Mouse (Mus musculus) lung, postnatal 36 days (tissue): Measurements from ENCODE around the gene Klrb1a.
"Not testable (repeated sequence)": the region's sequence is repeated elsewhere in the genome, so short reads cannot be mapped to it uniquely, and the experiment has no call there.

Source experiments
- DNase-seq: peaks from one replicate; pipeline ENCODE4 v3.0.0; 2022; ENCODE audit warnings: mixed read lengths

The Klrb1a gene

GRCm38 (mm10) chr6:128623433-128623832, at the start of gene Klrb1a:
TSS of gene Klrb1a (minus strand) at chr6:128623533.
- DNase-seq: not testable (repeated sequence)

- no peak for DNase-seq
These were observed 46.6 kb upstream of the Klrb1a start for GRCm38 (mm10) chr6:128669936-128670335.

DNA sequence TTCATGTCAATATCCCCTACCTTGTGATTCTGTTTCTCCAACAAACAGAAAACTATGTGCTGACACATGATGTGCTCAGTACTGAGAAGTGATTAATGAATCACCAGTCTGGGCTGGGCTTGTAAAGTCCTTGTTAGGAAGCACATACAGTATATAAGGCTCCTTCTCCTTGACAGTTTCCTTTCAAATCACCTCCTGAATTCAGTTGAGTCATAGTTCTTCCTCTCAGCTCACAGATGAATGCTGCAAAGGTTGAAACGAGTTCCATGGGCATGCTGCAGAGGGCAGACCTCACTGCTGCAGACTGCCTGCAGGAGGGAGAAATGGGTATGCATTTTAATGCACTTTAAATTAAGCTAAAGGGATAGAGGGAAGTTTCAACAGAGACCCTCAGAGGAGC, 38.9 kb upstream of the Klrb1a start, which contains the start of gene Clec2h:
TSS of gene Clec2h (plus strand) at position 180 of the 400 bp plus-strand sequence.
- DNase-seq: no peak

DNA sequence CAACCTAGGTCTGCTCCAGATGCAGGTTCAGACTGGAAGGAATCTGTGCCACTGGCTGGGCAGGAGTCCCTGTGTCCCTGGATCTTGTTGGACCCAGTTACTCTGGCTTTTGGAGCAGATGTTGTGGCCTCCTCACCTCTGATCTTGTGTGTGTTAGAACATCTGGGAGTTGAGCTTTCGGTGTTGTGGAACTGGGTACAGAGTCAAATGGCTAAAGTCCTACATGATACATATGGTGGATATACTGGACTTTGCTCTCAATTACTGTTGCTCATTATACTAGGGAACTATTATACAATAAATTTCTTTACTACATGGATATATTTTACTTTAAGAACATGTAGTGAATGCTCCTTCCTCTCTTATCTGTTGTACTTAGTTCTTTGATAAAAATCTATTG, 37.9 kb upstream of the Klrb1a start:
- DNase-seq: no peak

GRCm38 (mm10) chr6:128652938-128653337, 29.6 kb upstream of the Klrb1a start:
- DNase-seq: no peak

- not testable (repeated sequence) for DNase-seq
These were observed 27.5 kb upstream of the Klrb1a start for GRCm38 (mm10) chr6:128650827-128651226.

DNA sequence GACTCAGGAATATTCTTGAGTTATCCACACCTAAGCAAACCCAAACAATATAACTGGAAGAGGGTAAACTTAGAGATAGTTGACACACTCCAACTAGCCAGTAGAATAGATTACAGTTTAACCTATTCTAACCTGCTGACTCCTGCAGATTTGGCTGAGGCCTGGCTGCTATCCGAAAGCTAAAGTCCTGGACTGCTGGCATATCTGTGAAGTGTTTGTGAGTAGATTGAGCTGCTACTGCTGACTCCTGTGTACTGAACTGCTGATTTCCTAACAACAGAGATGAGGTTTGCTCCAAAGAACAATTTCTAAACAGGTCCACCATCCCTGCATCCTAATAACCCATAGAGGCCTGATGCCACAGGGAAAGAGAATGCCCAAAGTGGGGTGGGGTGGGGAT, 26.9 kb upstream of the Klrb1a start:
- DNase-seq: peak; percentile 18

DNA sequence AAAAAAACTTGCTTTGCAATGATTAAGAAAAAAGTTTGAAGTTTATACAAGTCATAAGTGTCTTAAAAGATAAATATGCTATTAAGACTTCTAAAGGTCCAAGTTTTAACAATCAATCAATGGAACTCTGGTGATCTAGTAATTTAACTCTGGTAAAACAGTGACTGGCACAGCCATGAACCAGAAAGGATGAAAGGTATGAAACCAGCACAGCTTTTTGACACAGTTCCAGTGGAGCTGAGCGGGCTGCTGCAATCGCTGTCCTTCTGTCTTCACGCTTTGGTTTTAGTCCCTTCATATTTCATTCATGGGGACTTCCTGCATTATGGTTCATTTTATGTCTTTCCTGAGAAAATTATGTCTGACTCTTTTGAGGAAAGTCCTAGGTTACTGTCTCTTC, 26.3 kb upstream of the Klrb1a start:
- DNase-seq: no peak

DNA sequence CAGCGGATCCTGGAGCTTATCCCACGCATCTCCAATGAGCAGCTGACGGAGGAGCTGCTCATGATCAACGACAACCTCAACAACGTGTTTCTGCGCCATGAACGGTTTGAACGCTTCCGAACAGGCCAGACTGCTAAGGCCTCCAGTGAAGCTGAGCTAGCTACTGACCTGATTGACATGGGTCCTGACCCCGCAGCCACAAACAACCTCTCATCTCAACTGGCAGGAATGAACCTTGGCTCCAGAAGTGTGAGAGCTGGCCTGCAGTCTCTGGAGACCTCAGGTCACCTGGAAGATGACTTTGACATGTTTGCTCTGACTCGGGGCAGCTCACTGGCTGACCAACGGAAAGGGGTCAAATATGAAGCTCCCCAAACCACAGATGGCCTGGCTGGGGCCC, 22.4 kb upstream of the Klrb1a start:
- DNase-seq: not testable (repeated sequence)

GRCm38 (mm10) chr6:128644694-128645093, 21.4 kb upstream of the Klrb1a start:
- not testable (repeated sequence) for DNase-seq

GRCm38 (mm10) chr6:128643999-128644398, 20.7 kb upstream of the Klrb1a start:
- no peak for DNase-seq

DNA sequence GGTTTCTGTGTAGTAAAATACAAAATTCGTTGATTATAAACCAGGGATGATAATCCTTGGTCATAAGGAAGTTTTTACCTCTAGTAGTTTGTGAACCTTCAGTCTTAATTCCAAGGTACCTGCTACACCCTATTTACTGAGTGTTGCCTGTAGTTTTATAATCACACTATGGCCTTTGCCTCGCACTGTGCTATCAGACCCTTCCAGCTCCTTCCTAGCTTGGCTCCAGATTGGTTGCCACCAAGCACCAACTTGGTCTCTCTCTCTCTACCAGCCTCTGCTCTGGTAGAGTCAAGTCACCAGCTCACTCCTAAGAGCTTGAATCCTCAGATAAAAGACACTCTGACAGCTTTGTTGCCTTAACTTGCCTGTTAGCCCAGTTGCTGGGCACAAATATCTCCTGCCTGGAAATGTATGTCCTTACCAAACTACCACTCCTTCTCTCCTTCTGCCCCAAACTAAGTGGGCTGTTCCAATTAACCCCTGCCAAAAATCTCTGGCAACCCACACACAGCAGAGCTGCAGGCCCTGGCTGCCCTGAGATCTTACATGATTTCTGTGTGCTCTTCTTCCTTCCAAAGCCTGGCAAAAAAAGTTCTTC, 17.9 kb upstream of the Klrb1a start:
- DNase-seq: no peak

GRCm38 (mm10) chr6:128640673-128641072, 17.3 kb upstream of the Klrb1a start:
- no peak for DNase-seq

GRCm38 (mm10) chr6:128630912-128631905, 7.9 kb upstream of the Klrb1a start:
- not testable (repeated sequence) for DNase-seq

DNA sequence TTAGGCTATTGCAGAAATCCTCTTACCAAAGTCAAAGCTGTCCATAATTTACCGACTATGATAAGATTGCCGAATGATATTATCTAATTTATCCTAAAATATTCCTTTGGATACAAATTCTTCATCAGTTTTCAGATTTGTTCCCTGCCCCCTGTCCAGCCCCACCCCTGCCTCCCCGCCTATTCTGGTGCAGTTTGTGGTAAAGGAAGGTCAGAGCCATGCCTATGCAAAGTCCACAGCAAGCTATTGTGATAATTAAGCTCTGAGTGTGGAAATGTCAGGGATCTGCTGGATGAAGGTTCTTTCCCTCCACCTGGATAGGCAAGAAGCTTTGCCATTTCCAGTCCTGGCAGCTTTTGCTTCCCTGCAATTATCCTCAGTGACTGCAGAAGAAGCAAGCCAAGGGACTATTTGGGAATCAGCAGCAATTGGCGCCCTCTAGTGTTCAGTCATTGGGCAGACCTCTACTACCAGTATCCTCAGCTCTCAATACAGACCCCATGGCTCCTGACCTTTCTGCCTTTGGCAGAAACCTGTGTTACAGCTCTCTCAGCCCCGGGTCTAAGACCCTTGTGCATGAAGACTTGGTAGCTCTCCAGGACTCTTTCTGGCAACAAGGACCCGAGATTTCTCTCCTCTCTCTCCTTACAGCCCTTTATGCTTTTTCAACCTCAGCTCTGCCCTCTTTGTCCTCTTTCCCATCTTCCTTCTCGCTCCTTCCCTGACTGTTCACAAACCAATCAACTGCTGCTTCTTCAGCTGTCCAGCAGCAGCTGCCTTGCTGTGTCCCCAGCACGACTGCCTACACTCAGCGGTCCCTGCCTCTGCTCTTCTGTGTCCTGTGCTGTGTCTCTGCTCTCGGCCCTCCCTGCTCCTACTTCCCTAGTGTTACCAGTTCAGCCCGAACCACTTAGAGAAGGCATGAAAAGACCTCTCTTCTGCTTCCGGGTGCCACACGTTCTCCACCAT, 6.7 kb upstream of the Klrb1a start:
- DNase-seq: peak; percentile 75

- not testable (repeated sequence) for DNase-seq
These were observed 1.9 kb upstream of the Klrb1a start for GRCm38 (mm10) chr6:128625246-128625645.

GRCm38 (mm10) chr6:128624425-128624824, 1.1 kb upstream of the Klrb1a start:
- DNase-seq: no peak

- DNase-seq: no peak
These were observed 600 bp downstream of the Klrb1a start for GRCm38 (mm10) chr6:128622733-128623132.

DNA sequence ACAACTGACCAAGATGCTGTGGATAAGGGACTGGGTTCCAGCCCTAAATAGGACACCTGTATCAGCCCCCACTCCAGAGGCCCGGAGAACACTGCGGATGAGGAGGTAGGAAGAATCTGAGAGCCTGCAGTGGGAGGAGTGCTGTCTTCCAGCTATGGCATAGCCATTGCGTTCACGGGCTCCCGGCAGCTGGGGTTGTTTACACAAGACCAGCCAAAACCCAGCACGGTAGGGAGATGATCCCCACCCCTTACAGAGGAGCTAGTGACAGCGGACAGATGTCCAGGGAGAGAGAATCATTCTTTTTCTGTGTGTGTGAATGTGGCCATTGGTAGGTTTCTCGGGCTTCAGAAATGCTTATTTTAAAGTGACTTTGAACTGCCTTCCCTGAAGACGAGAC, 17.0 kb downstream of the Klrb1a start:
- peak; percentile 53 for DNase-seq

DNA sequence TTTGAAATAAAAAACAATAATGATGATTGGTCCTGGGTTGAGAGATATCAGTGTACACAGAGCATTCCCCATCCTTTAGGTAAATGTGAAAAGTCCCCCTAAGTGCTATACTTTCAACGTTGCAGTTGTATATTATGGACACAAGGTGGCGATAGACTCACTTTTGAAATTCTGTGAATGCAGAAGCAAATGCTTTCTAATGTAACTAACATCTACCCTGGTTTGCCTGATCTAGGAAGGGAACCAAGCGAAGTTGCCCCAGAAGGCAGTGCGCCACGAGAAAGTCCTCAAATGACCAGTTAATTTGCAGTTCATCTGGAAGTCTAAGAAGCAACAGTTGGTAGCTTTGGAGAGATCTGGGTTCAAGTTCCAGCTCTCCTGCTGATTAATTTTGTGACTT, 18.8 kb downstream of the Klrb1a start:
- peak; percentile 52 for DNase-seq

DNA sequence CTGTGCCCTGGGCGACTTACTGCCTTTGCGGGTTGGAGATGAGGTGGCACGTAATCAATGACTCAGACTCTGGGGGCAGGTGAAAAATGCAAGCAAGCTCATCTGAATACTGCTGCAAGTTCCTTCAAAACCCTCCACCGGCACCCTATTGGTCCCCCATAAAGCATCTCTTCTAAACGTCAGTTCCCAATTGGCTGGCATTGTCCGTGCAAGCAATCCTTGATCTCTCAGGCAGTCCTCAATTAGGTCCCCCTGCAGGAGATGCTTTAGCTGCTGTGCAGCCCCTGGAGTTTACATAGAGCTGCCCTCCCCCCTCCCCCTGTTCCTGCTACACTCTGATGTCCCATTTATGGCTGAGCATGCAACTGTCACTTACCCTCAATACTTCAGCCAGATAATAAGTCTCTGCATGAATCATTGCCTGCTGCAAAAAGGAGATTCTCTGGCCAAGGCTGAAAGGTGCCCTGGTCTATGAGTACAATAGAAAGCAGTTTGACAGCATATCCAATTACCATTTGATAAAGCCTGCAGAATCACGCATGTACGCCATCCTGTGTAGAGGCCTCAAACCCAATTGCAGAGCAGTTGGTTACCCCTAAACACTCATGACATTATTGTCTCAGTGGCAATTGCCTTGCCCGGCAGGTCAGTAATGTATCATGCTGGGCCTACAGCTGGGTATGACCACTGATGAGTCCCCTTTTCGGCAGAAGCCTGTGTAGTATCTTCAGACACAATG, 20.7 kb downstream of the Klrb1a start:
- DNase-seq: no peak

- DNase-seq: no peak
These were observed 21.3 kb downstream of the Klrb1a start for GRCm38 (mm10) chr6:128602026-128602425.
